Mouse (Mus musculus) lung, adult 2 months (tissue): ENCODE data around the gene Rorc.

Source experiments
- CTCF ChIP-seq: fragments of 200-500 bp; IDR thresholded peaks from 2 replicates; pipeline ENCODE4 v1.5.1; 2011; ENCODE audit warnings: mild to moderate bottlenecking, low read length, control low read depth; ENCODE audit not compliant: insufficient read depth
- POLR2A ChIP-seq: fragments of 200-500 bp; IDR thresholded peaks from 2 replicates; pipeline ENCODE4 v1.6.1; 2011; ENCODE audit warnings: low read depth, mild to moderate bottlenecking, control low read depth, low read length, borderline replicate concordance; ENCODE audit errors: extremely low read depth

- TF ChIP-seq CTCF: no peak
- TF ChIP-seq POLR2A: no peak
Measured at GRCm38 (mm10) chr3:94383476-94383875, 10.9 kb downstream of the Rorc start.
